Mouse (Mus musculus) kidney, embryonic 14.5 days (tissue): ENCODE results near the gene Arl5c. TPM values are rescaled to one million over a fixed set of nuclear protein-coding genes. Genes with fewer than 3 reads are reported as not detected.

Experiments used
- ATAC-seq: fragments of 200-750 bp; cut with Nextera tagmentation; 2 replicates; pipeline ENCODE4 v1.8.0; 2017; ENCODE audit warnings: moderate number of reproducible peaks, mild to moderate bottlenecking, moderate TSS enrichment, moderate library complexity; ENCODE audit not compliant: low FRiP score, low TSS enrichment
- H3K27ac ChIP-seq: fragments of 300-500 bp; sonication (generic); 2 replicates; pipeline ENCODE4 v1.5.1; 2014; ENCODE audit warnings: low read depth, mild to moderate bottlenecking, low read length, moderate library complexity, mixed read lengths
- H3K27me3 ChIP-seq: fragments of 300-500 bp; sonication (generic); 2 replicates; pipeline ENCODE4 v1.6.1; 2014; ENCODE audit warnings: mild to moderate bottlenecking, low read length; ENCODE audit not compliant: control insufficient read depth, insufficient read depth
- H3K36me3 ChIP-seq: fragments of 300-500 bp; sonication (generic); 2 replicates; pipeline ENCODE4 v1.6.1; 2014; ENCODE audit warnings: low read length, mixed read lengths; ENCODE audit not compliant: control insufficient read depth, insufficient read depth
- H3K4me1 ChIP-seq: fragments of 300-500 bp; sonication (generic); 2 replicates; pipeline ENCODE4 v1.6.1; 2014; ENCODE audit warnings: low read length, mixed read lengths; ENCODE audit not compliant: control insufficient read depth, insufficient read depth
- H3K4me2 ChIP-seq: fragments of 300-500 bp; sonication (generic); replicated peaks from 2 replicates; pipeline ENCODE4 v1.6.1; 2014; ENCODE audit warnings: low read depth, mild to moderate bottlenecking, low read length
- H3K4me3 ChIP-seq: fragments of 300-500 bp; sonication (generic); 2 replicates; pipeline ENCODE4 v1.5.1; 2014; ENCODE audit warnings: mild to moderate bottlenecking, low read length
- H3K9ac ChIP-seq: fragments of 300-500 bp; sonication (generic); 2 replicates; pipeline ENCODE4 v1.6.1; 2014; ENCODE audit warnings: low read depth, mild to moderate bottlenecking, low read length, moderate library complexity
- H3K9me3 ChIP-seq: fragments of 300-500 bp; sonication (generic); 2 replicates; pipeline ENCODE4 v1.6.1; 2016; ENCODE audit warnings: low read length; ENCODE audit not compliant: control insufficient read depth
- WGBS: fragments of 180-500 bp; shearing (Covaris S2); extraction: QIAGEN DNeasy Blood & Tissue Kit; methylation state at CpG from one replicate; pipeline ENCODE4 v1.1.7; 2014; 5-methylcytosine and 5-hydroxymethylcytosine counted together
- polyA plus RNA-seq: library from polyadenylated mRNA; unstranded; fragments of >200 nt; fragmentation: Nextera tagmentation; extraction: Ambion mirVana; gene quantifications from 2 replicates; pipeline ENCODE4 v1.2.1, GENCODE M21; 2014

Arl5c gene
- polyA plus RNA-seq, 1 experiment from 2014 or later, result 9.3 TPM

- H3K27ac ChIP-seq, result peak overlapping the region; percentile 95
- no peaks in the 10 kb centered on the region for H3K27me3 ChIP-seq
- peak; percentile 40; the same call in 1 of the 2 replicates for ATAC-seq
- peak overlapping the region; percentile 69 for H3K4me3 ChIP-seq
- H3K9me3 ChIP-seq, result no peaks in the 10 kb centered on the region
- WGBS, result under 1% methylated on average over 22 of the region's 23 CpGs
- peaks cover 41% of the 10 kb centered on the region for H3K4me1 ChIP-seq
- H3K36me3 ChIP-seq, result peaks cover 5% of the 10 kb centered on the region
- peak overlapping the region; percentile 81 for H3K9ac ChIP-seq
- peak overlapping the region; percentile 71 for H3K4me2 ChIP-seq
Measured at GRCm38 (mm10) chr11:98022253-98022554, 26.2 kb upstream of the Arl5c start.

DNA sequence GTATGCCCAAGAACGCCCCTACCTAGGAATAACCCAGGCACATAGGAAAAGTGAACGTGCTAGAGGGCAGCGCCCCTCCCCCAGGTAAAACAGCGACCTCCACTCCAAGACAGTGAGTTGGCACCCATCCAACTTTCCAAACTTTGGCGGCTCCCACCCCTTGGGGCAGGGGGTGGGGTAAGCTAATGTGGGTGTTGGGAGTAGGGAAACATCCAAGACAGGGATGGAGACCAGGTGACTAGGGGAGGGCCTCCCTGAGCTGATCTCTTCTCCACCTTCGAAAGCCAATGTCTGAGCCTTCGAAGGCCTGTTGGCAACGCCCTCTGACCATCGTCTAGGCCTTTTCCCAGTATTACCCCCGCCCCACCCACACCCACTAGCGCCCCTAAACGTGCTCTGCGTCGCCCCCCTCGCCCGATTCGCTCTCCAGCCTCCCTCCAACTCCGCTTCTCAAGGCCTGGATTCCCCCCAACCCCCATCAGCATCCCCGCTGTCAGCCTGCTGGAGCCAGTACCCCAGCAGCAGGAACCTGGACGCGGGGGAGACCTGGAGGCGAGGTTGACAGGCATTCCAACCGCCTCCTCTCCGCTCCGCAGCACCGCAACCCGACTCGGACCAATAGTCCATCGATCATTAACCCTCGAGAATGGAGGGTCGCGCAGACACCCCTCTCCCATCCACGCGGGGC lies 25.7 kb upstream of the Arl5c start:
- peaks cover 8% of the 10 kb centered on the region for H3K36me3 ChIP-seq
- WGBS, result 3% methylated on average over 33 of the region's 34 CpGs

DNA sequence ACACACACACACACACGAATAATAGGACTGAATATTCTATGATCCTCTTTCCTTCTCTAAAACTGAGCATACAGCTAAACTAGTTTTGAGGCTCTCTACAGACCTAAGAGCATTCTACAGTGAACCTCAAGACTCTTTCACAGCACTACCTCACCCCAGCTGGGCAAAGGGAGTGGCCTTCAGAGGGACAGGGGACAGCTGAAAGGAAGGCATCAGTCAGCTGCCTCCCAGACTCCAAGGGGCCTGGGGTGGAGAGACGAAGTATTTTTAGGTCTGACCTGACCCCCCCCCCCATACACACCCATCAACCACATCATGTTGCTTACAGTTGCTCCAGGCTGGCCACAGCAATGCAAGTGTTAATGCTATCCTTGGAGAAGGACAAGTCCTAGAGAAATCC lies 25.1 kb upstream of the Arl5c start:
- WGBS, result 43% methylated on average over 2 of the region's 2 CpGs
- Histone ChIP-seq H3K27me3 (no peaks in the 10 kb centered on the region), H3K9ac (peak overlapping the region; percentile 81; the same call in 1 of the 2 replicates), H3K27ac (no peak overlapping the region; the same call in 1 of the 2 replicates), H3K9me3 (no peaks in the 10 kb centered on the region), H3K4me1 (peaks cover 41% of the 10 kb centered on the region), H3K4me2 (peak overlapping the region; percentile 71), H3K36me3 (peaks cover 13% of the 10 kb centered on the region), H3K4me3 (peak overlapping the region; percentile 69)
- ATAC-seq, result no peak

More for the DNA sequence above, 25.7 kb upstream of the Arl5c start:
- ATAC-seq, result peak; percentile 33
- H3K4me1 ChIP-seq, result peaks cover 41% of the 10 kb centered on the region
- H3K27ac ChIP-seq, result peak overlapping the region; percentile 95
- peak overlapping the region; percentile 81 for H3K9ac ChIP-seq
- no peaks in the 10 kb centered on the region for H3K27me3 ChIP-seq
- peak overlapping the region; percentile 71 for H3K4me2 ChIP-seq
- peak overlapping the region; percentile 69 for H3K4me3 ChIP-seq
- H3K9me3 ChIP-seq, result no peaks in the 10 kb centered on the region

DNA sequence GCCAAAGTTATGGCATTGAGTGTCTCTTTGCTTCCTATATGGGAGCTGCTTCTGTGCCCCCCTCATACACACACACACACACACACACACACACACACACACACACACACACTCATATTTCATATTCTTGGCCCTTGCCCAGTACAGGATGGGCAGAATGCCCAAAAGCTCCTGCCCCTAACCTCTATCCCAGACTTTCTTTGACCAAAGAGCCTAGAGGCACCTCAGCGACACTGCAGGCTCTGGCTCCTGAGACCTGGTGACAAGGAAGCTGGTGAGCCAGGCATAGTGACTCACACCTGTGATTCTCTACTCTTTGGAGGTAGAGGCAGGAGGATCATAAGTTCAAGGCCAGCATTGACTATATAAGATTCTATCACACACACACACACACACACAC lies 24.7 kb upstream of the Arl5c start:
- Histone ChIP-seq H3K27me3 (no peaks in the 10 kb centered on the region), H3K9ac (peak overlapping the region; percentile 23; the same call in 1 of the 2 replicates), H3K9me3 (no peaks in the 10 kb centered on the region), H3K27ac (0 out of 2 replicates have a peak overlapping the region, but pooled peaks have one; percentile 11), H3K36me3 (peaks cover 16% of the 10 kb centered on the region), H3K4me3 (peak overlapping the region; percentile 69; the same call in 1 of the 2 replicates), H3K4me1 (peaks cover 37% of the 10 kb centered on the region), H3K4me2 (peak overlapping the region; percentile 15; the same call in 1 of the 2 replicates)
- 53% methylated on average over 1 of the region's 1 CpGs for WGBS
- ATAC-seq, result no peak

GRCm38 (mm10) chr11:98019883-98020610 lies 24.1 kb upstream of the Arl5c start:
- Histone ChIP-seq H3K9ac (peak overlapping the region; percentile 23), H3K4me1 (peaks cover 35% of the 10 kb centered on the region), H3K4me3 (peak overlapping the region; percentile 3), H3K4me2 (peak overlapping the region; percentile 15; the same call in 1 of the 2 replicates), H3K9me3 (no peaks in the 10 kb centered on the region), H3K27me3 (no peaks in the 10 kb centered on the region), H3K27ac (peak overlapping the region; percentile 11; the same call in 1 of the 2 replicates), H3K36me3 (peaks cover 21% of the 10 kb centered on the region)
- ATAC-seq, result no peak
- 19% methylated on average over 8 of the region's 8 CpGs for WGBS

- no peaks in the 10 kb centered on the region for H3K27me3 ChIP-seq
- no peak overlapping the region for H3K9ac ChIP-seq
- H3K4me1 ChIP-seq, result peaks cover 35% of the 10 kb centered on the region
- H3K36me3 ChIP-seq, result peaks cover 26% of the 10 kb centered on the region
- no peak overlapping the region for H3K4me3 ChIP-seq
- 33% methylated on average over 10 of the region's 10 CpGs for WGBS
- 0 out of 2 replicates have a peak overlapping the region, but pooled peaks have one; percentile 8 for H3K4me2 ChIP-seq
- H3K9me3 ChIP-seq, result no peaks in the 10 kb centered on the region
- no peak for ATAC-seq
- no peak overlapping the region for H3K27ac ChIP-seq
Measured at GRCm38 (mm10) chr11:98018858-98019641, 23.1 kb upstream of the Arl5c start.

- Histone ChIP-seq H3K36me3 (peaks cover 26% of the 10 kb centered on the region), H3K4me1 (peaks cover 33% of the 10 kb centered on the region), H3K9me3 (no peaks in the 10 kb centered on the region), H3K4me2 (no peak overlapping the region), H3K9ac (no peak overlapping the region), H3K27ac (no peak overlapping the region), H3K4me3 (no peak overlapping the region), H3K27me3 (no peaks in the 10 kb centered on the region)
- WGBS, result 59% methylated on average over 6 of the region's 6 CpGs
- ATAC-seq, result no peak
Measured at GRCm38 (mm10) chr11:98018222-98018621, 22.2 kb upstream of the Arl5c start.

DNA sequence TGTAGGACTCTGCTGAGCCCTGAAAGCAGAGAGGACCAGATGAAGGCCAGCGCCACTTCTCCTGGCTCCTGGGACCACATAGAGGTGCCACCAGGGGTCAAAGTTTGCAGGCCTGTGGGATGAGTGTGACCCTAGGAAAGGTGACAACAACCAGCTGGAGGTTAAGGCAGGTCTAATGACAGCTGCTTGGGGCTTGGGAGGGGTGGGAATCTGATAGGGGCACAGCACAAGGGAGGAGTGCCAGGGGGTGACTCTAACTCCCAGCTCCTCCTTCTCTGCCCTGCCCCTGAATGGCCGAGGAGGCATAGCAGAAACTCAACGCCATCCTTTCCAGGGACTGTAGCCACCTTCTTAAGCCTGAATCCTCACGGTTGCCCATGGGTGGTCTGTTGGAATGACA lies 20.8 kb upstream of the Arl5c start:
- no peak overlapping the region for H3K4me3 ChIP-seq
- peaks cover 35% of the 10 kb centered on the region for H3K36me3 ChIP-seq
- no peak overlapping the region for H3K27ac ChIP-seq
- peaks cover 29% of the 10 kb centered on the region for H3K4me1 ChIP-seq
- H3K9ac ChIP-seq, result no peak overlapping the region
- no peak for ATAC-seq
- no peaks in the 10 kb centered on the region for H3K9me3 ChIP-seq
- WGBS, result 41% methylated on average over 4 of the region's 4 CpGs
- no peaks in the 10 kb centered on the region for H3K27me3 ChIP-seq
- H3K4me2 ChIP-seq, result no peak overlapping the region
